Mouse (Mus musculus) heart, postnatal 4 days (tissue): Measurements from ENCODE around the gene Net1. TPM values are rescaled to one million over a fixed set of nuclear protein-coding genes. Genes with fewer than 3 reads are reported as not detected.
"Not testable (repeated sequence)": the region's sequence is repeated elsewhere in the genome, so short reads cannot be mapped to it uniquely, and the experiment has no call there.

ENCODE experiments used
- DNase-seq: peaks from one replicate; pipeline ENCODE4 v3.0.0; 2021
- total RNA-seq, 2 experiments: library from RNA; stranded (reverse); gene quantifications; 2 replicates each; pipeline ENCODE4 v1.2.3; 2021

The Net1 gene
- total RNA-seq, 2 experiments from 2014 or later = 41.3 to 41.4 TPM

DNA sequence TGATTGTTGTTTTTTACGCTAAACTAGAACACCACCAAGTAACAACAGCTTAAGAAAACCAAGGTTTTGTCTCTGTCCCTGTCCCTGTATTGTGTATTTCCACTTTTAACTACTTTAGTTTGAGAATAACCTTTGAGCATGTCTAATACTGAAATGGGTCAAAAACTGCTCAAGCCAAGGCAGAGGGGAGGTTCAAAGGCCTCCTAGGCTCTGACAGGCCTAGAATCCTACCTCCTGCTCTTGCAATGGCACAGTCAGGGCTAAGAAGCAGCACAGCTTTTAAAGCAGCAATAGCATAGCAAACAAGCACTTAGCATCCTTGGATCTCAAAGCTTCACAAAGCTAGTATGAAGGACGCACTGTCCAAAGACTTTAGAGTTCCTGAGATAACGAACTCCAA, 28.9 kb downstream of the Net1 start:
- no peak for DNase-seq

GRCm38 (mm10) chr13:3886663-3887062, 31.4 kb downstream of the Net1 start:
- no peak for DNase-seq

GRCm38 (mm10) chr13:3877679-3878220, 40.3 kb downstream of the Net1 start:
- no peak for DNase-seq

DNA sequence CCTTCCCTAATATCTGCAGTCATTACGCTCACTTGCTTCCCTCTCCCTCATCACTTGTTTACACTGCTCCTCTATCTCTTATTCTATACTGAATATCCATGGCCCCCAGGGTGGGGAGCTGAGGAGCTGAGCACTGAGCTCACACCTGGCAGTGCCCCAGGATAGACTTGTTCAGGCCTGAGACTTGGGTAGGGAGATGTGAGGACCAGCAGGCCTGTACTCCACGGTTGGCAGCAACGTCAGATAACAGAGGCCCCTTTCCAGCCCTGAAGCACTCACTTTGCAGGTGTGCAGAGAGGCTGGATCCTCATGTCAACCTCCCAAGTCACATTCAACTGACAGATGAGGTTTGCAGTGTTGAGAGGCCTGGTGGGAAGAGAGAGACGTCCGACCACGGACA, 40.8 kb downstream of the Net1 start:
- DNase-seq = no peak

GRCm38 (mm10) chr13:3876448-3876847, 41.6 kb downstream of the Net1 start:
- DNase-seq = no peak

DNA sequence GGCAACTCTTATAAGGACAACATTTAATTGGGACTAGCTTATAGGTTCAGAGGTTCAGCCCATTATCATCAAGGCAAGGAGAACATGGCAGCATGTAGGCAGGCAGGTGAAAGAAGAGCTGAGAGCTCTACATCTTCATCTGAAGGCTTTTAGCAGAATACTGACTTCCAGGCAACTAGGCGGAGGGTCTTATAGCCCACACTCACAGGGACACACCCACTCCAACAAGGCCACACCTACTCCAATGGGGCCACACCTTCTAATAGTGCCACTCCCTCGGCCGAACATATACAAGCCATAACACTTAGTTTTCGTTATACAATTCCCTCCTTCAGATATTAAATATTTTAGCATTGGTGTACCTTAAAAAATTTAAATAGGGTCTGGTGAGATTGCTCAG, 45.2 kb downstream of the Net1 start:
- DNase-seq = no peak

GRCm38 (mm10) chr13:3869901-3870300, 48.1 kb downstream of the Net1 start:
- DNase-seq = no peak

DNA sequence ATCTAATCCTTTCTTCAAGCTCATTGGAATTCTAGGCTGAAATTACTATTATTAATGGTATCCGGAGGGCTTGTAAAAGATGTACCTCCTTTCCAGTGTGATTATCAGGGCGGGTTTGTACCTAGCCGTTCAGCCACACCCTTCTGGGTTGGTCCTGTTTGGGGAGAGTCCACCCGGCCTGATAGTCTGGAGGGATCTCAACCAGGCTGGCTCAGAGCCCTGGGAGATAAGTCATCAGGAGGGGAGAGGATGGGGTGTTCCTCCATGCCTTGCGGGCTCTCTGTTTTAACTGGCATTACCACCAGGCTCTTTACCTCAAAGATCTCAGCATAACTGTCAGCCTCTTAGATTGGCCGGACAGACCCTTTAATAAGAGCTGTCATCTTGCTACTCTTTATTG, 50.9 kb downstream of the Net1 start:
- no peak for DNase-seq

GRCm38 (mm10) chr13:3866355-3867052, 51.5 kb downstream of the Net1 start:
- DNase-seq = no peak

DNA sequence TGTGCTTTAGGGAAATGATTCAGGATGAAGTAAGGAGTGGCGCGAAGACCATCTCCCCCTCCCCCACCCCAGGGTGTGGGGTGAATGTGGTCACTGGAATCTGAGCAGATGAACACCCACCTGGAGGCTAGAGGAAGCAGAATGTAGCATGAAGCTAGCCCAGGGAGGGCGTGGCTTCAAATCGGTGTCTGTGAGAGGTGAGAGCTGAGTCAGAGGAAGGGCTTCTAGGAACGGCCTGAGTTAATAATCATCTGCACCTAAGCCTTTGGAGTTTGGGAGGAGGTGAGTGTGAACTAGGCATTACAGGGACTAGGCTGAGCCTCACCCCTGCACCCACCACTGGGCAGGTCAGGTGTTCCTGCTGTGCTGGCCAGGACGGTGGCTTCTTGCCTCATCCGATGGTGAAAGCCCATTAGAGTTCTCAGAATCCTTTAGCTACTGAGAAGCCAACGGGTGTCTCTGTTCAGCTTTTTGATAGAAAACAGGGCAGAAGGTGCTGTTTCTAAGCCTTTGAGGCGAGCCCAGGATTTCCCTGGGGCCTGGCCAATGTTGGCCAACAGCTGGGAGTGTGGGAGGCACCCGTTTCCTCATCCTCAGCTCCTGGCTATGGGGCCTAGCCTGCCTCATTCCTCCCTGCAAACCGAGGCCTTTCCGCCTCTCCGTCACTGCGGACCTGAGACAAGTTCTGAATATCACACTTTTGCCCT, 52.2 kb downstream of the Net1 start:
- DNase-seq = peak; percentile 42

DNA sequence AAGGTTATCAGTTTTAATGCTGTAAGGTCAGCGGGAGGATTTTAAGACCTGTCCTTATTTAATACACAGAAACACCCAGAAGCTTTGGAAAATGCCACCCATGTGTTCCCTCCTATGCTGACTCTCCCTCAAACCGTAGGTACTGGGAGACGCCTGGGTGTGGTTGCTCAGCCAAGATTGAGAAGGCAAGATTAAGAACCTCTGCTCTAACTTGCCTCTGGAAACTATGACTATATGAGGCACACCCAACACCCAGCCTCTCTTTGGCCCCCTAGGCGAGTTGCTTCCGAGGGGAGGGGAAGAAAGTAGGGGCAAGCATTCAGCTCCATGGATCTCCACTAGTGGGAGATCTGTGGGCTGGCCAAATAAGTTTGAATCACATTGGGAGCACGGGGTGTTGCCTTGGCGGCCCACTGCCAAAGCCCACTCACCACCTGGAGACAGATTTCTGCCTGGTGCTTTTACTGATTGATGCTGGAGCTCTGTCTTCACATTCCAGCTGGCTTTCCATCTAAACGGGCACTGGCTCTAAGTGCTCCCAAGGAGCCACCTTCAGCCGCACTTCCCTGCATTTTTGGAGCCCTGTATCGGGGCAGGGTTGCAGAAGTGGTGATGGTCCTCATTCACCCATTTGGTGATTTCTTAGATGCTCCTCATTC, 55.0 kb downstream of the Net1 start:
- DNase-seq = no peak

GRCm38 (mm10) chr13:3862325-3862724, 55.7 kb downstream of the Net1 start:
- DNase-seq = no peak

DNA sequence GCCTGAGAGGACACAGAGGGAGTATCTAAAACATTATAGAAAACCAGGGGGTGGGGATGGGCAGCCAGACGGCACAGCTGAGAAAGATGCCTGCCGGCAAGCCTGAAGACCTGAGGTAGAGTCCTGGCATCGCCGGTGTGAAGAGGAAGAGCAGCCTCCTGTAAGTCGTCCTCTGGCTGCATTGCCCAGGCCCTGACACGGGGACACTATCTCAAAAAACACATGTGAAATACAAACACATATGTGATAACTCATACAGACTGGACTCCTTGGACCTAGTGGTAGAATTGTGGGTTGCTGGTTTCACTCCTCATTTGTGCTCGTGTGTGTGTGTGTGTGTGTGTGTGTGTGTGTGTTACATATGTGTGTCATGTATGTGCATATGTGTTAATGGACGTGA, 56.8 kb downstream of the Net1 start:
- no peak for DNase-seq

GRCm38 (mm10) chr13:3856252-3856651, 61.8 kb downstream of the Net1 start:
- no peak for DNase-seq

- DNase-seq = no peak
Observed at GRCm38 (mm10) chr13:3854856-3855255, 63.2 kb downstream of the Net1 start.

DNA sequence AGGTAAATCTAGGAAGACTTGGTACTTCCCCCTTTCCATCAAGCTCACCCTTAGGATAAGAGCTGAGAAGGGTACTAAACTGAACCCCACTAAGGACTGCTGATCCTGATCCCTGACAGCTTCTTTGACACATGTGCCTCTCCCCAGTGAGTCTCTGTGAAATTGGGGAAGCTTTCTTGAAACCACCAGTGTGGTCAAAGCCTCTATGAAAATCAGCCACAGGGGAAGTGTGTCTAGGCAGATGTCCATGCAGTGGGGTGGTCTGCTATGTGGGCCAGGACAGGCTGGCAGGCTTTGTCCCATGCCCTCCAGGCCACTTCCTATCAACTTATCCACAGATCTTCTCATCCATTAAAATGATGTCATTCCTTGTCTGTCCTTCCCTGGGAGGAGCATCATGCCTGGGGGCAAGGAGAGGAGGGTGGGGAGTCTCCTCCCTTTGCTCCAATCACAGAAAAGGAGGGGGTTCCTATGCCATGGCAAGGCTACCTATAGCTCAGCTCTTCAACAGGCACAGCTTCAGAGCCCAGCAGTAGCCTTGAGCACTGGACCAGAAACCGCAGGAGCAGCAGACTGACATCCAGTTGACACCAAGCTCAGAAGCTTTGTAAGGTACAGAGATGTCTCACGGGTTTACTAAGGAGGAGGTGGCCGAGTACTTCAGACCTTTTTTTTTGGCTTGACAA, 64.2 kb downstream of the Net1 start, which contains the start of gene Calm5:
Calm5 (plus strand) TSS at position 526 of the 686 bp plus-strand sequence.
- DNase-seq = not testable (repeated sequence)

GRCm38 (mm10) chr13:3850330-3850729, 67.7 kb downstream of the Net1 start:
- no peak for DNase-seq

- not testable (repeated sequence) for DNase-seq
Observed at GRCm38 (mm10) chr13:3840662-3841061, 77.4 kb downstream of the Net1 start.

- DNase-seq = not testable (repeated sequence)
Observed at GRCm38 (mm10) chr13:3837312-3837807, 80.7 kb downstream of the Net1 start, which contains the start of gene Calm4. Gene Calm4 (plus strand): TSS chr13:3837757.

- DNase-seq = not testable (repeated sequence)
Observed at GRCm38 (mm10) chr13:3833644-3834043, 84.4 kb downstream of the Net1 start.

DNA sequence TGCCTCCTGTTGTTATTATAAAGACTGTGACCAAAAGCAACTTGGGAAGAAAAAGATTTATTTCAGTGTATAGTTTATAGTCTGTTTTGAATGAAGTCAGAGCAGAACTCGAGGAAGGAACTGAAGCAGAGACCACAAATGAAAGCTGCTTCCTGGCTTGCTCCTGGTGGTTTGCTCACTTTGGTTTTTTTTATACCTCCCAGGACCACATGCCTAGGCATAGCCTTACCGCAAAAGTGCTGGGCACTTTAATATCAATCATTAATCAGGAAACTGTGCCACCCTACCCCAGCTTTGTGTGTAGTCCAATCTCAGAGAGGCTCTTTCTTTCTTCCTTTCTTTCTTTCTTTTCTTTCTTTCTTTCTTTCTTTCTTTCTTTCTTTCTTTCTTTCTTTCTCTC, 85.6 kb downstream of the Net1 start:
- DNase-seq = no peak
